Mouse (Mus musculus) intestine, embryonic 14.5 days (tissue): Measurements from ENCODE around the gene Grm2. TPM values are rescaled to one million over a fixed set of nuclear protein-coding genes. Genes with fewer than 3 reads are reported as not detected.

Experiments used
- ATAC-seq: fragments of 200-750 bp; cut with Nextera tagmentation; replicated peaks from 2 replicates; pipeline ENCODE4 v1.8.0; 2017; ENCODE audit warnings: low read depth, moderate number of reproducible peaks, moderate TSS enrichment, moderate library complexity; ENCODE audit not compliant: low FRiP score, low TSS enrichment
- DNase-seq: peaks from one replicate; pipeline ENCODE4 v3.0.0-alpha.2; 2018; ENCODE audit warnings: low spot score
- H3K27ac ChIP-seq: fragments of 300-500 bp; sonication (generic); 2 replicates; pipeline ENCODE4 v1.5.1; 2014; ENCODE audit warnings: low read depth, mild to moderate bottlenecking, control low read depth
- H3K27me3 ChIP-seq: fragments of 300-500 bp; sonication (generic); replicated peaks from 2 replicates; pipeline ENCODE4 v1.6.1; 2014; ENCODE audit warnings: low read length, control low read depth; ENCODE audit not compliant: control insufficient read depth, insufficient read depth
- H3K36me3 ChIP-seq: fragments of 300-500 bp; sonication (generic); 2 replicates; pipeline ENCODE4 v1.6.1; 2014; ENCODE audit warnings: low read length, control low read depth; ENCODE audit not compliant: control insufficient read depth, insufficient read depth
- H3K4me1 ChIP-seq: fragments of 300-500 bp; sonication (generic); replicated peaks from 2 replicates; pipeline ENCODE4 v1.6.1; 2014; ENCODE audit warnings: low read length, control low read depth, mixed read lengths; ENCODE audit not compliant: control insufficient read depth, insufficient read depth
- H3K4me2 ChIP-seq: fragments of 300-500 bp; sonication (generic); 2 replicates; pipeline ENCODE4 v1.6.1; 2014; ENCODE audit warnings: low read length
- H3K4me3 ChIP-seq: fragments of 300-500 bp; sonication (generic); 2 replicates; pipeline ENCODE4 v1.5.1; 2014; ENCODE audit warnings: low read depth, low read length, control low read depth, mixed read lengths
- H3K9ac ChIP-seq: fragments of 300-500 bp; sonication (generic); 2 replicates; pipeline ENCODE4 v1.6.1; 2014; ENCODE audit warnings: mild to moderate bottlenecking, low read length
- H3K9me3 ChIP-seq: fragments of 300-500 bp; sonication (generic); 2 replicates; pipeline ENCODE4 v1.6.1; 2016; ENCODE audit warnings: low read length, control low read depth; ENCODE audit not compliant: control insufficient read depth
- WGBS: fragments of 180-500 bp; shearing (Covaris S2); extraction: QIAGEN DNeasy Blood & Tissue Kit; methylation state at CpG from one replicate; pipeline ENCODE4 v1.1.7; 2014; 5-methylcytosine and 5-hydroxymethylcytosine counted together
- polyA plus RNA-seq: library from polyadenylated mRNA; unstranded; fragments of >200 nt; fragmentation: Nextera tagmentation; extraction: Ambion mirVana; gene quantifications from 2 replicates; pipeline ENCODE4 v1.2.1, GENCODE M21; 2014

Grm2 gene
- polyA plus RNA-seq = not detected in 2 replicates

- ATAC-seq (peak; percentile 78), DNase-seq (peak; percentile 95)
- no peak within 1 kb of the TSS for H3K27ac ChIP-seq
- 0 out of 2 replicates have a peak, but pooled peaks cover 6% of the 10 kb centered on the region for H3K4me1 ChIP-seq
- peaks cover 24% of the 10 kb centered on the region for H3K36me3 ChIP-seq
- H3K27me3 ChIP-seq = peaks cover 15% of the 10 kb centered on the region
- under 1% methylated on average over 36 of the region's 44 CpGs for WGBS
- H3K4me2 ChIP-seq = peak within 1 kb of the TSS; percentile 56
- peak within 1 kb of the TSS; percentile 23; the same call in 1 of the 2 replicates for H3K4me3 ChIP-seq
- no peak within 1 kb of the TSS for H3K9ac ChIP-seq
- H3K9me3 ChIP-seq = no peaks in the 10 kb centered on the region
Measured at GRCm38 (mm10) chr9:106655884-106656720, at the start of gene Grm2. Gene Grm2, minus strand, starts transcription at chr9:106656082.

- H3K4me1 ChIP-seq = no peaks in the 10 kb centered on the region
- H3K27me3 ChIP-seq = no peaks in the 10 kb centered on the region
- DNase-seq (no peak), ATAC-seq (no peak)
- H3K9me3 ChIP-seq = no peaks in the 10 kb centered on the region
- H3K4me2 ChIP-seq = no peak overlapping the region
- no peak overlapping the region for H3K9ac ChIP-seq
- no peak overlapping the region for H3K27ac ChIP-seq
- WGBS = 93% methylated on average over 11 of the region's 11 CpGs
- H3K36me3 ChIP-seq = peaks cover 47% of the 10 kb centered on the region
- no peak overlapping the region for H3K4me3 ChIP-seq
Measured at GRCm38 (mm10) chr9:106692973-106693481, 37.1 kb upstream of the Grm2 start.

DNA sequence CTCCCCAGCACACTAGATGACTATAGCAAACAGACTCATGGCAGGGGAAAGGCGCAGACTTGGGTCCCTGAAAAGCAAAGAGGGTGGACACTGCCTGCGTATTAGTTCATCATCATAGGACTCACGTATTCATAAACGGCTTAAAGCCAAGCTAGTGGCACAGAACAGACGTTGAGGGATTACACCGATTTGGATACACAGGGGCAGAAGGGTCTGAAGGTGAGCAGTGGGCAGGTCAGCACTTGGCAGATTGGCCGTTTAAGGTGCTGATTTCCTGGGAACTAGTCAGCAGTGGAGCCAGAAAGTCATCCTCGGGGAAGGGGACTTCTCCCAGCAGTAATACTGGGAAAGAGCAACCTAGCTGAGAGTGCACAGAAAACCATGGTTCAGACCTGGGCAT lies 33.0 kb upstream of the Grm2 start:
- Histone ChIP-seq H3K4me3 (no peak overlapping the region), H3K4me1 (0 out of 2 replicates have a peak, but pooled peaks cover 5% of the 10 kb centered on the region), H3K4me2 (no peak overlapping the region), H3K36me3 (peaks cover 17% of the 10 kb centered on the region), H3K9me3 (no peaks in the 10 kb centered on the region), H3K27me3 (no peaks in the 10 kb centered on the region), H3K9ac (no peak overlapping the region), H3K27ac (no peak overlapping the region)
- DNase-seq = no peak
- 81% methylated on average over 8 of the region's 8 CpGs for WGBS
- ATAC-seq = no peak

DNA sequence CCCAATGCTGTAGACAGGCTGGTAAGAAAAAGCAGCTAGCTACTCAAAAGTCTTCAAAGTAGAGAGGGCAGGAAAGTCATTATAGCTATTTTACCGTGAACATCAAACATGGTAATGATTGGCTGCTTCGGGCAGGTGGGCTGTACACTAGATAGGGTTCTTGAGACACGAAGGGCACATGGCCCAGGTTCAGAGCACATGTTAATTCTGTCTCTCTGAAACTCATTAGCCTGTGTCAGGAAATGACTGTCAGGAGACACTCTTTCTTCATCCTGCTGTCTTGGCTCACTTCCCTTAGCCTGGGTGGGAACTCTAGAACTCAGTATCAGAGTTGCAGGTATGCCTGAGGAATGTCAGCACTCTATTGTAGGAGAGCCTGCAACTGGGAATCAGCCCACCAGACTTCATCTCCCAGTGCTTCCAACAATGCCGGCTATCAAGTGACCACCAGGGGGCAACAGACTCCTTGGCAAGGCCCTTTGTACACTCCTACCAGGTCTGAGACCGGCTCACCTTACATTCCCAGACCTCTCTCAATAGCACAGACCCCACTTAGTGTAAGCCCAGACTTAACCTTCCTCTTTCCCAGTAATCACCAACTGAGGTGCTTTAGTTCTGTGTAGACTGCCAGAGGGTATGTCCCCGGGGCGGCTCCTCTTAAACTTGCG lies 31.2 kb upstream of the Grm2 start:
- Histone ChIP-seq H3K27ac (no peak overlapping the region), H3K4me2 (peak overlapping the region; percentile 18; the same call in 1 of the 2 replicates)

DNA sequence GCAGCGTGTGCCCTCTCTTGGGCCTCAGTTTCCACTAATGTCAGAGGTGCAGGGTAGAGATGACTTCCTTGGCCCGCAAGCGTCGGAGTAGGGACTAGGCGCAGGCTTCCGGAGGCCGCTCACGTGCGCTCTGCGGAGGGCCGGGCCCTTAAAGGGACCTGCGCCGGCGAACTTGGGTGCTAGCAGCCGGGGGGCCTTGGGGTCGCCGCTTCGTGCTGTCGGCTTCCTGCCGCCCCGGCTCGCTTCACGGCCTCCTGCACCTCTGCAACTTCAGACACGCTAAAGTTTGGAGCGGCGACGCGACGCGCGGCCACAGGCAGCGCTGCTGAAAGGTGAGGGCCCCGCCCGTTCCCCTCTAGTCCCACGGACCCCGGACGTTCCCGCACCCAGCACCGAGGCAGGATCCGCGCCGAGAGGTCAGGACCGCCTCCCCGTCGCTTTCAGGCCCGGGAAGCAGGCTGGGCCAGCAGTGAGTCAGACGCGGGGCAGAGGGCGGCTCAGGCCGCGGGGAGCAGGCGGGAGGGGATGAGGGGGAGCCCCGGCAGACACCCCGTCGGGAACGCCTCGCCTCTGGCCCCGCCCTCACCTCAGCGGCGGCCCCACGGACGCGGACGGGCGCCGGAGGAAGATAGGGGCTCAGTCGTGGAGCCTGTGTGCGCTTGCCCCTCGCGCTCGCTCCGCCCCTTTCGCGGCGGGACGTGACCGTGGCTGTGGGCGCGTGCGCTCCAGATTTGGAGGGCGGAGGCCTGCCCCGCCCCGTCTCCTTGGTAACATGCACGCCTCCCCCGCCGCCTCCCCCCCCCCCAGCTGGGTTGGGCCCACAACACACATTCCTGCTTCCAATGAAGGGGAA lies 29.6 kb upstream of the Grm2 start, which contains the start of gene Tex264:
Tex264 (minus strand) TSS at position 679 of the 853 bp plus-strand sequence.
- H3K4me2 ChIP-seq = peak within 1 kb of the TSS; percentile 96
- 0 out of 2 replicates have a peak, but pooled peaks cover 5% of the 10 kb centered on the region for H3K4me1 ChIP-seq
- H3K4me3 ChIP-seq = peak within 1 kb of the TSS; percentile 69
- H3K27ac ChIP-seq = peak within 1 kb of the TSS; percentile 34
- ATAC-seq (peak; percentile 88), DNase-seq (peak; percentile 85)
- no peaks in the 10 kb centered on the region for H3K27me3 ChIP-seq
- peak within 1 kb of the TSS; percentile 69 for H3K9ac ChIP-seq
- no peaks in the 10 kb centered on the region for H3K9me3 ChIP-seq
- peaks cover 16% of the 10 kb centered on the region for H3K36me3 ChIP-seq
- under 1% methylated on average over 73 of the region's 86 CpGs for WGBS

More for the DNA sequence above, 31.2 kb upstream of the Grm2 start:
- peaks cover under 1% of the 10 kb centered on the region; the same call in 1 of the 2 replicates for H3K36me3 ChIP-seq
- peak; percentile 83 for DNase-seq
- no peak overlapping the region for H3K4me3 ChIP-seq
- H3K4me1 ChIP-seq = 0 out of 2 replicates have a peak, but pooled peaks cover 5% of the 10 kb centered on the region
- no peak overlapping the region for H3K9ac ChIP-seq
- peak; percentile 51; the same call in 1 of the 2 replicates for ATAC-seq
- H3K27me3 ChIP-seq = no peaks in the 10 kb centered on the region
- 32% methylated on average over 8 of the region's 8 CpGs for WGBS
- H3K9me3 ChIP-seq = no peaks in the 10 kb centered on the region

DNA sequence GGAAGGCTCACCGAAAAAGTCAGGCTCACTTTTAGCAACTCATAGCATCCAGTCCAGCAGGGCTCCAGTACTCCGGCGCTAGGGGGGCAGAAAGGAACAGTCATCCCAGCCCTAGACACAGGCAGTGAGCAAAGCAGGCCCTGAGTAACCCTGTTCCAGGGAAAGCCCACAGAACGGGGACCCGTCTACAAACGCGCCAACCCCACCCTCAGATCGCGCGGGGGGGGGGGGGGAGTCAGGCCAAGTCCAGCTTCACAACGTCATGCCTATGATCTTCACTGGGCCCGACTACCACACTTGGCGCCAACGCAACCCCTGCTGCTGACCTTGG lies 29.0 kb upstream of the Grm2 start:
- Histone ChIP-seq H3K4me3 (peak overlapping the region; percentile 69), H3K9ac (peak overlapping the region; percentile 69), H3K9me3 (no peaks in the 10 kb centered on the region), H3K4me2 (peak overlapping the region; percentile 96), H3K27ac (0 out of 2 replicates have a peak overlapping the region, but pooled peaks have one; percentile 34), H3K4me1 (0 out of 2 replicates have a peak, but pooled peaks cover 5% of the 10 kb centered on the region), H3K27me3 (no peaks in the 10 kb centered on the region), H3K36me3 (peaks cover 21% of the 10 kb centered on the region)
- WGBS = 4% methylated on average over 13 of the region's 14 CpGs
- ATAC-seq (0 out of 2 replicates have a peak, but pooled peaks have one; percentile 0), DNase-seq (no peak)

GRCm38 (mm10) chr9:106684093-106684872 lies 28.4 kb upstream of the Grm2 start:
- Histone ChIP-seq H3K9me3 (no peaks in the 10 kb centered on the region), H3K4me3 (peak overlapping the region; percentile 69), H3K4me2 (peak overlapping the region; percentile 96), H3K36me3 (peaks cover 27% of the 10 kb centered on the region), H3K4me1 (0 out of 2 replicates have a peak, but pooled peaks cover 5% of the 10 kb centered on the region), H3K27me3 (no peaks in the 10 kb centered on the region), H3K9ac (peak overlapping the region; percentile 69), H3K27ac (no peak overlapping the region)
- 81% methylated on average over 6 of the region's 6 CpGs for WGBS
- ATAC-seq (no peak), DNase-seq (no peak)
